In genomic region chr12:50648671-50649541, GRCm38 (mm10) we compare ENCODE assay signal across 8 mouse cellular contexts. TPM values are rescaled to one million over a fixed set of nuclear protein-coding genes. Genes with fewer than 3 reads are reported as not detected.
DNase-seq lines count a peak whose midpoint lies in the region; ATAC-seq lines count a peak whose summit lies in the region.

TSS of gene Prkd1 (minus strand) at chr12:50649098.

- peak within 1 kb of the TSS; percentile 97 for H3K4me2 ChIP-seq in hindbrain, embryonic 15.5 days

- no peaks in the 10 kb centered on the region for H3K9me3 ChIP-seq in hindbrain, embryonic 15.5 days

- H3K27ac ChIP-seq in hindbrain, embryonic 15.5 days (replicated peaks): peak within 1 kb of the TSS; percentile 55

- ATAC-seq in hindbrain, embryonic 15.5 days (ENCODE audit: low FRiP score, low read depth): peak; percentile 92
- no peak for ATAC-seq in CD4-positive, CD25-positive, alpha-beta regulatory T cell, adult 4 months

- H3K9ac ChIP-seq in hindbrain, embryonic 15.5 days: peak within 1 kb of the TSS; percentile 67

- peak within 1 kb of the TSS; percentile 92 for H3K4me3 ChIP-seq in hindbrain, embryonic 15.5 days

- H3K27me3 ChIP-seq in hindbrain, embryonic 15.5 days: 0 out of 2 replicates have a peak, but pooled peaks cover 7% of the 10 kb centered on the region

- WGBS in hindbrain, embryonic 15.5 days: 0% methylated on average over 58 of the region's 114 CpGs

- intact Hi-C loops in gastrocnemius, postnatal 14 days (cut with DNase I; ENCODE audit: low total_unique reads): no loop called here

- peaks cover 8% of the 10 kb centered on the region for H3K4me1 ChIP-seq in hindbrain, embryonic 15.5 days (replicated peaks)

- DNase-seq in adrenal gland, adult 8-10 months: peak; percentile 69
- peak; percentile 78 for DNase-seq in embryo, embryonic 10 days (ENCODE audit: low spot score)
- peak; percentile 75 for DNase-seq in gastrocnemius, postnatal 14 days
- peak; percentile 48 to 73 for DNase-seq in left cerebral cortex, adult 18-20 months (ENCODE audit: low spot score in 2 of 2)
- peak; percentile 76 for DNase-seq in lung, postnatal 14 days
- peak; percentile 27 to 40 for DNase-seq in right cerebral cortex, adult 2 months (ENCODE audit: low spot score in 2 of 2)

- no peaks in the 10 kb centered on the region for H3K36me3 ChIP-seq in hindbrain, embryonic 15.5 days

RNA-seq across cellular contexts. Expression of gene Prkd1, which starts in this region (rescaled TPM):
- total RNA-seq in adrenal gland, adult 8-10 months (2022): 10 to 100 TPM; 12.6 to 19.9 (median 16.1) TPM
- 1 to 10 TPM; 2.3 to 3.9 TPM for total RNA-seq in gastrocnemius, postnatal 14 days (2021)
- polyA plus RNA-seq in hindbrain, embryonic 15.5 days (2015; fragmentation: Nextera tagmentation; extraction: Ambion mirVana): 2.2 and 2.9 TPM in 2 replicates
- 1 to 10 TPM; 7.8 to 8.1 TPM for total RNA-seq in left cerebral cortex, adult 18-20 months (2021)
- polyA plus RNA-seq in CD4-positive, CD25-positive, alpha-beta regulatory T cell, adult 4 months (2017; shearing (Covaris generic)): not detected
